Comparison of ENCODE assay signal across 8 mouse cellular contexts in the genomic region with DNA sequence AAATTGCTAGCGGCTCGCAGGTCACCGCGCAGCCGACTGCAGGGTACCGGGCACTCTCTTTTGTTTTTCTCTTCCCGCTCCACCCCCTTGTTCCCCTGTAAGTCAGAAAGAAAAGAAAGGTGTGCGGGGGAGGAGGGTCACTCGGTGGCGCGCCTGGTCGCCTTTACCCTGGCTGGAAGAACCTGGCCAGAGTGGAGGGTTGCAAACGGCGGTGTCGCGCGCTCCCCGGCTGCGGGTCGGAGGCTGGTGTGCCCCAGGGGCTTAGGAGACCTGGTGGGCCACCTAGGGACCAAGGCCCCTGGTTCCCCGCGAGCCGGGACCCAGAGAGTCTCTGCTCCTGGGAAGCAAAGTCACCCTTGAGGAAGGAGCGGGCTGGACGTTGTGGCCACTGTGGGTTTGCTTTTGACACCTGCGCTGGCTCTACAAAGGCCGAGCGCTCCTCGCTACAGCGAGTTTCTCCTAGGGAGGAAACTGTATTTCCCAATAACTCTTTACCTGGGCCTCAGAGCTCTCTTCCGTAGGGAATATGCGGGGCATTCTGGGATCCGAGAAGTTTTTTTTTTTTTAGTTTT. TPM values are rescaled to one million over a fixed set of nuclear protein-coding genes. Genes with fewer than 3 reads are reported as not detected.
DNase-seq lines count a peak whose midpoint lies in the region; ATAC-seq and TF ChIP-seq lines count a peak whose summit lies in the region.

No protein-coding gene starts in this region.

- 2% methylated on average over 33 of the region's 33 CpGs for WGBS in heart, embryonic 13.5 days
- under 1% methylated on average over 33 of the region's 33 CpGs for WGBS in lung, embryonic 14.5 days

- TF ChIP-seq CTCF in lung, embryonic 14.5 days (IDR thresholded peaks at IDR 0.05; ENCODE audit: low read depth), result no peak

- H3K4me1 ChIP-seq in heart, embryonic 13.5 days, result peaks cover 38% of the 10 kb centered on the region
- peaks cover 3% of the 10 kb centered on the region; the same call in 1 of the 2 replicates for H3K4me1 ChIP-seq in lung, embryonic 14.5 days (ENCODE audit: insufficient read depth)

- no peak overlapping the region for H3K27ac ChIP-seq in heart, embryonic 13.5 days (replicated peaks)
- H3K27ac ChIP-seq in lung, embryonic 14.5 days (ENCODE audit: low read depth), result peak overlapping the region; percentile 87

- peak overlapping the region; percentile 60 for H3K4me2 ChIP-seq in heart, embryonic 13.5 days
- H3K4me2 ChIP-seq in lung, embryonic 14.5 days, result peak overlapping the region; percentile 62

- no peak for ATAC-seq in heart, embryonic 13.5 days (ENCODE audit: extremely low read depth, insufficient number of reproducible peaks, low FRiP score, low TSS enrichment)
- no peak for ATAC-seq in lung, embryonic 14.5 days (ENCODE audit: insufficient read depth)

- intact Hi-C loops in heart, postnatal 10 days (cut with DNase I), result no loop called here

- 0 out of 2 replicates have a peak overlapping the region, but pooled peaks have one; percentile 5 for H3K9ac ChIP-seq in heart, embryonic 13.5 days
- H3K9ac ChIP-seq in lung, embryonic 14.5 days, result peak overlapping the region; percentile 70

- H3K27me3 ChIP-seq in heart, embryonic 13.5 days (replicated peaks), result peaks cover 88% of the 10 kb centered on the region
- peaks cover 68% of the 10 kb centered on the region for H3K27me3 ChIP-seq in lung, embryonic 14.5 days (ENCODE audit: insufficient read depth, low read length)

- peak overlapping the region; percentile 43 for H3K4me3 ChIP-seq in heart, embryonic 13.5 days
- H3K4me3 ChIP-seq in lung, embryonic 14.5 days (ENCODE audit: low read depth, low read length), result peak overlapping the region; percentile 44

- DNase-seq in heart, adult 11 months, result no peak
- peak; percentile 47 for DNase-seq in R1 (ENCODE audit: low read depth, low spot score)
- DNase-seq in heart, postnatal 10 days, result peak; percentile 20 to 24
- DNase-seq in lung, embryonic 14.5 days, result peak; percentile 50
- no peak for DNase-seq in frontal cortex, postnatal 25 days (ENCODE audit: low spot score in 2 of 2)
- DNase-seq in left cerebral cortex, adult 8-10 months (ENCODE audit: low spot score in 2 of 2), result no peak
- DNase-seq in gastrocnemius, postnatal 10 days, result no peak

- no peaks in the 10 kb centered on the region for H3K9me3 ChIP-seq in heart, embryonic 13.5 days
- no peaks in the 10 kb centered on the region for H3K9me3 ChIP-seq in lung, embryonic 14.5 days (ENCODE audit: low read depth, low read length)

- H3K36me3 ChIP-seq in heart, embryonic 13.5 days, result no peaks in the 10 kb centered on the region
- no peaks in the 10 kb centered on the region for H3K36me3 ChIP-seq in lung, embryonic 14.5 days (ENCODE audit: insufficient read depth)

RNA-seq across cellular contexts. Expression of gene Hnf1b, which starts 3.4 kb away (rescaled TPM):
- polyA plus RNA-seq in heart, embryonic 13.5 days (2015; fragmentation: Nextera tagmentation; extraction: Ambion mirVana), result 0.31 and 1.1 TPM in 2 replicates
- not detected for total RNA-seq in heart, postnatal 10 days (2021)
- 10.9 and 11.4 TPM in 2 replicates for polyA plus RNA-seq in lung, embryonic 14.5 days (2014; fragmentation: Nextera tagmentation; extraction: Ambion mirVana)
- under 1 TPM; 0.37 to 0.76 (median 0.54) TPM for total RNA-seq in left cerebral cortex, adult 8-10 months (2022)
- total RNA-seq in gastrocnemius, postnatal 10 days (2021), result not detected

Comparison
In these comparisons a context has a peak if more than half of its experiments do, and no peak if none do; other contexts are left out.
1. DNase-seq: peak in R1 (single experiment), heart, postnatal 10 days (2 of 2) and lung, embryonic 14.5 days (single experiment); none in heart, adult 11 months (single experiment), frontal cortex, postnatal 25 days (0 of 2), left cerebral cortex, adult 8-10 months (0 of 2) and gastrocnemius, postnatal 10 days (single experiment).